Mouse (Mus musculus): Measurements from ENCODE around the gene Gm20388. TPM values are rescaled to one million over a fixed set of nuclear protein-coding genes. Genes with fewer than 3 reads are reported as not detected.

The Gm20388 gene
- total RNA-seq, 2 experiments from 2014 or later = 10.3 to 10.6 TPM

- intact Hi-C loops (cut with DNase I) = no loop called here
Measured at GRCm38 (mm10) chr8:122686879-122687278, 2776.2 kb downstream of the Gm20388 start.

GRCm38 (mm10) chr8:122689315-122689714 is 2778.7 kb downstream of the Gm20388 start:
- intact Hi-C loops (cut with DNase I) = no loop called here
- DNase-seq (ENCODE audit: low spot score in 2 of 2) = no peak

More at GRCm38 (mm10) chr8:122686879-122687278, 2776.2 kb downstream of the Gm20388 start:
- no peak for DNase-seq (ENCODE audit: low spot score in 2 of 2)

GRCm38 (mm10) chr8:122691018-122691417 is 2780.4 kb downstream of the Gm20388 start:
- intact Hi-C loops (cut with DNase I) = no loop called here
- DNase-seq (ENCODE audit: low spot score in 2 of 2) = no peak

DNA sequence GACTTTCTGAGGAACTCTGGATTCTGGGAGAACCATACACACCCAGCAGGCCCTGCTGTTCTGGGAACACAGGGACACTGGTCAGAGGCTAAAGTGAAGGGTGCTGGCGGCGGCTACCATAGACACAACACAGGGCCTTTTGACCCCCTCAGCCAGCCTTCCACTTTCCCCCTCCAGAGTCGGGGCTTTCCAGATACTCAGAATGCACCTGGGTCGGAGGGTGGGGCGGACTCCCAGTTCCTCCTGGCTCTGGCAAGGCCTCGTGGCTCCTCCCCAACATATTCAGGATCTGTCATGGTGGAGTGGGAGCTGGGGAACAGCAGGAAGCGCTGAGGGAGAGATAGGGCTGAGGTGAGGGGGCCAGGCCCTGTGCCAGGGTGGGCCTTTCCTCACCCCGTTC is 2781.5 kb downstream of the Gm20388 start:
- intact Hi-C loops (cut with DNase I) = no loop called here
- DNase-seq (ENCODE audit: low spot score in 2 of 2) = no peak

DNA sequence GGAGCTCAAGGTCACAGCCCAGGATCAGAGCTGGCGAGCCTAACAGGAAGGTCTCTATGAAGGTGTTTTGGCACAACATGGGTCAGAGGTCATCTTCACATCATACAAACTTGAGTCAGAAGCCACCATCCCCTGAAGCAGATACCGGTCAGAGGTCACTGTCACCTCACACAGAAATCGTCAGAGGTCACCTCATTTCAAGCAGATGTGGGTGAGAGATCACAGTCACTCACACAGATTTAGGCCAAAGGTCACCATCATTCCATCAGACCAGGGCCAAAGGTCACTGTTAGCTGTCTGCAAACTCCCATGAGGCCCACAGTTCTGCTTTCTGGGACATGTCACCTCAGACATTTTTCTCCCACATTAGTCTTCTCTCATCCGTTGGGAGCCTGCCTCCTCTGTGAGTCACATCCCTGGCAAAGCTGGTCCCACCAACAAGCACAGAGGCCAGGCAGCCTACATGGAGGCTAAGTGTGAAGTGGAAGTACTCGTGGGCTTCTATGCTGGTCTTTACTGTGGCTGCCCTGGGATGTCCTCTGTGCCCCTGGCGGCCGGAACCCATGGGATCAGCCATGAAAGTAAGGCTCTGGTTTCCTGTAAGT is 2784.9 kb downstream of the Gm20388 start:
- intact Hi-C loops (cut with DNase I) = no loop called here
- peak in 1 of 2 experiments; percentile 39 for DNase-seq (ENCODE audit: low spot score in 2 of 2)

DNA sequence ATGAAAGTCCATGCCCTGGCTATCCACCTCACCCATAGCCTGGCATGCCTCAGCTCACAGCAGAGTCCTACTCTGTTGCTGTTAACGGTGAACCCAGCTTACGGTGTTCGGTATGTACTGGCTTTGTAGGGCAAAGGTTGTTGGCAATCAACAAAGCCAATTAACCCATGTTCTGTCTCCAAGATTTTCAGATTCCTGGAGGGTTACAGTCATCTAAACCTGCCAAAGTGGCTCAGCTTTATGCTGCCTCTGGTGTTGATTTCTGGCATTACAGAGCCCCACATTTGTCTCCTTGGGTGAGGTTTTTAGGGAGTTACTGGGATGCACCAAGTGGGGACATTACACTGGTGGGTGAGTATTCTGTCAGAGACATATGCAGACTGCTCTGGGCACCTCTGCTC is 2786.5 kb downstream of the Gm20388 start:
- intact Hi-C loops (cut with DNase I) = no loop called here
- DNase-seq (ENCODE audit: low spot score in 2 of 2) = no peak

DNA sequence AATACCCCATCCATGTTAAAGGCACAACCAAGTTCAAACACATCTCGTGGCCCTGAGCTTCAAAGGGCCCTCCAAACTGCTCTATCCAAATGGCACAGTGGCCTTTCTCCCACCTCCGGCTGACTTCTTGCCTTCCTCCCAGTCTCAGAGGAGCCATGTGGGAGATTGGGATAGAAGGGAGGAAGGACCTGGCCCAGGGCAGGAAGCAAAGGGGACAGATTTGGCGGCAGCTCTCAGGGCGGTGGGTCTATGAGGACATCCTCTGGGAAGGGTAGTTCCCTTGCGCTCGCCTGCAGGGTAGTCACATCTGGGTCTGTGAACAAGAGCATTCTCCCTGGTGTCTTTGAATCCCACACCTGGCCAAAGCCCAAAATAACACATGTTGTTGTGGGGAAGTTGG is 2786.9 kb downstream of the Gm20388 start:
- DNase-seq (ENCODE audit: low spot score in 2 of 2) = no peak
- intact Hi-C loops (cut with DNase I) = no loop called here

- no peak for DNase-seq (ENCODE audit: low spot score in 2 of 2)
- intact Hi-C loops (cut with DNase I) = no loop called here
Measured at GRCm38 (mm10) chr8:122698254-122698768, 2787.7 kb downstream of the Gm20388 start.

GRCm38 (mm10) chr8:122699005-122699492 is 2788.4 kb downstream of the Gm20388 start, which contains the start of gene Cbfa2t3:
TSS of gene Cbfa2t3 (minus strand) at chr8:122699109.
- intact Hi-C loops (cut with DNase I) = no loop called here
- DNase-seq (ENCODE audit: low spot score in 2 of 2) = no peak

- DNase-seq (ENCODE audit: low spot score in 2 of 2) = no peak
- intact Hi-C loops (cut with DNase I) = no loop called here
Measured at GRCm38 (mm10) chr8:122700628-122701027, 2790.0 kb downstream of the Gm20388 start.

GRCm38 (mm10) chr8:122701441-122702185 is 2791.0 kb downstream of the Gm20388 start:
- no peak for DNase-seq (ENCODE audit: low spot score in 2 of 2)
- intact Hi-C loops (cut with DNase I) = no loop called here

GRCm38 (mm10) chr8:122702301-122702941 is 2791.8 kb downstream of the Gm20388 start:
- intact Hi-C loops (cut with DNase I) = no loop called here
- DNase-seq (ENCODE audit: low spot score in 2 of 2) = no peak

- intact Hi-C loops (cut with DNase I) = no loop called here
Measured at GRCm38 (mm10) chr8:122702957-122703356, 2792.3 kb downstream of the Gm20388 start.

GRCm38 (mm10) chr8:122704612-122705011 is 2794.0 kb downstream of the Gm20388 start:
- intact Hi-C loops (cut with DNase I) = no loop called here
- DNase-seq (ENCODE audit: low spot score in 2 of 2) = no peak

More at GRCm38 (mm10) chr8:122702957-122703356, 2792.3 kb downstream of the Gm20388 start:
- DNase-seq (ENCODE audit: low spot score in 2 of 2) = no peak

GRCm38 (mm10) chr8:122705901-122706561 is 2795.4 kb downstream of the Gm20388 start:
- intact Hi-C loops (cut with DNase I) = no loop called here
- no peak for DNase-seq (ENCODE audit: low spot score in 2 of 2)

- intact Hi-C loops (cut with DNase I) = no loop called here
- DNase-seq (ENCODE audit: low spot score in 2 of 2) = no peak
Measured at GRCm38 (mm10) chr8:122707184-122707583, 2796.5 kb downstream of the Gm20388 start.

DNA sequence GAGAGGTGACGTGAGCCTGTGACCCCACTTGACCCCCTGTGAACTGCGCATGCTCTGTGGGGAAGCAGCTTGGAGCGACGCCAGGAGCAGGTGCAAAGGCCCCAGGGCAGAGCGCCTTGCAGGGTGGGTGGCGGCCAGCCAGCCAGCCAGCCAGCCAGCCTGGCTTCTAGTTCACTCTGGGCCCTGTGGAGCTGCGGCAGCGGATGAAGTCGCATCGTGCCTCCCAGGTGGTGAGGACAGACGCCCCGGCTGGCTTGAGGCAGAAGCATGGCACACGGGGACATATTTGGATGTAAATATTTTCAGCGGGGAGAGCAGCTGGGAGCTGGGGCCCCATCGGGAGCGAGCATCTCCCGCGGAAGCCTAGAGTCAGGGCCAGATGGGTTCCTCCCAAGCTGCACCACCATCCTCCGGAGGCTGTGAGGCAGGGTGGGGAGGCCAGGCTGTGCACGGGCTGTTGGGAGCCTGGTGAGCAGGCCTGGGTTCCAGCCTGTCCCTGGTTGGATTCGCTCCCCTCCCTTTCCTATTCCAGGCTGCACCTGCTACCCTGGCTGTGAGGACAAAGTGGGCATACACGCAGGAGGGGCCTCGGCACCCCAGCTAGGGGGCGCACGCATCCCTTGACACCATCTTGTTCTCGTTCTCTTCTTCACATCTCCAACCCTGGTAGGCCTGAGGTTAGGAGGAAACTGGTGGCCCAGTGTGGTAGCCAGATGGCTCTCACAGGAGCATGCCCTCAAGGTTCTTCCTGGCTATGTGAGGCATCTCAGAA is 2798.9 kb downstream of the Gm20388 start:
- intact Hi-C loops (cut with DNase I) = no loop called here
- DNase-seq (ENCODE audit: low spot score in 2 of 2) = peak in 1 of 2 experiments; percentile 52

DNA sequence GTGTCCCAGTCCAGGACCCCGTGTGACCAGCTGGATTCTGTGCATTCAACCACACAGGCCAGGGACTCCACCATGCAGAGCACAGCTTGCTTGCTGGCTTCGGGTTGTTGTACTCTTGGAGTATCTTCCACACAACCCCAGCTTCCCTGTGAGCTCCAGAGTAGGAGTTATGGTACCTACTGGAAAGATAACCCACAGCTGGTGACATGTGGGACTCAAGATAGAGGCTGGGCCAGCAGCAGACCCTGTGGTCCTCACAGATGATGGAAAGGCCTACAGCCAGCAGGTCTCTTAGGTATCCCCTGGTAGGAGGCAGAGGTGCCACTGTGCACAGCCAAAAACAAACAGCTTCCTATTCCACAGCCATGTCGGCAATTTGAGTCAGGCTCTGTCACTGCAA is 2800.8 kb downstream of the Gm20388 start:
- no peak for DNase-seq (ENCODE audit: low spot score in 2 of 2)
- intact Hi-C loops (cut with DNase I) = no loop called here

DNA sequence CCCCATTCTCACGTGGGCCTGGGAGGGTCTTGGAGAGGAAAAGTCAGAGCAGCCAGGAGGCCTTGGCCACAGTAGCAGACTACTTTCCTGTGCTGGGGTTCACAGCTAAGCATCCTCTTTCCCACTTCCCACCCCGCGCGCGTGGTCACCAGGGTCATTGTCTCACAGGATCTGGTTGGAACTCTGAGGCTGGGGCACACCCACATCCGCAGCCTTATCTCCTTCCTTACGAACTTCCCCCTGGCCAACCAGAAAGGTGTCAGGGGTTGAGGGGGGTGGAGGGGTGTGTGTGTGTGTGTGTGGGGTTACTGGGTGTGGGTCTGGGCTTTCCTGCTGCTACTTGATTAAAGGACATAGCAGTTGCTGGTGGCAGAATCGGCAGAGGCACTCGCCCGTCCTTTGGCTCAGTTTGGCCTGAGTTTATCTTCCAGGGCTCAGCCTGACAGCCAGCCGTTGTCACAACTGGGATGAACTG is 2801.3 kb downstream of the Gm20388 start:
- intact Hi-C loops (cut with DNase I) = no loop called here
- DNase-seq (ENCODE audit: low spot score in 2 of 2) = no peak
